Mouse (Mus musculus) adrenal gland, postnatal 36 days (tissue): ENCODE measurements around the gene Gm28041. TPM values are rescaled to one million over a fixed set of nuclear protein-coding genes. Genes with fewer than 3 reads are reported as not detected.

Source experiments
- total RNA-seq, 2 experiments: library from RNA; stranded (reverse); gene quantifications; 2 replicates each; pipeline ENCODE4 v1.2.3; 2021

Gm28041 gene
- total RNA-seq, 2 experiments from 2014 or later, result 2.4 to 3.0 TPM

Other genes starting within 250 kb of the Gm28041 start
- gene Rsl1, start 202.6 kb downstream of the Gm28041 start, total RNA-seq, result 1 to 10 TPM; 5.2 to 6.0 TPM
- 1 to 10 TPM; 1.4 to 2.9 TPM for gene Zfp455, start 181.2 kb downstream of the Gm28041 start, total RNA-seq
- 1 to 10 TPM; 2.9 to 3.9 TPM for gene Zfp458, start 97.3 kb downstream of the Gm28041 start, total RNA-seq
- 1 to 10 TPM; 2.4 to 3.7 TPM for gene Zfp457, start 69.2 kb downstream of the Gm28041 start, total RNA-seq
- 1 to 10 TPM; 4.1 to 4.6 TPM for gene Zfp595, start 43.2 kb downstream of the Gm28041 start, total RNA-seq
- gene Gm28044, start 15.2 kb downstream of the Gm28041 start, total RNA-seq, result 1 to 10 TPM; 1.3 to 2.5 TPM
- gene Zfp953, start 15.1 kb downstream of the Gm28041 start, total RNA-seq, result 1 to 10 TPM; 2.2 to 2.8 TPM
- 1 to 10 TPM; 1.3 to 1.7 TPM for gene Zfp456, start 77 bp upstream of the Gm28041 start, total RNA-seq
- gene Zfp429, start 24.1 kb upstream of the Gm28041 start, total RNA-seq, result 1 to 10 TPM; 4.5 to 4.8 TPM
- gene Zfp459, start 45.7 kb upstream of the Gm28041 start, total RNA-seq, result 1 to 10 TPM in 1 of 2 experiments, under 1 TPM in 1; 0.79 to 1.7 TPM
- gene Zfp874a, start 75.9 kb upstream of the Gm28041 start, total RNA-seq, result 10 to 100 TPM; 18.1 to 19.9 TPM
- gene Zfp874b, start 108.5 kb upstream of the Gm28041 start, total RNA-seq, result 10 to 100 TPM; 17.1 to 20.0 TPM
- gene Zfp58, start 124.8 kb upstream of the Gm28041 start, total RNA-seq, result 10 to 100 TPM in 1 of 2 experiments, 1 to 10 TPM in 1; 7.9 to 10.5 TPM
- gene Gm26965, start 150.4 kb upstream of the Gm28041 start, total RNA-seq, result not detected
- gene Zfp87, start 150.4 kb upstream of the Gm28041 start, total RNA-seq, result 10 to 100 TPM; 22.0 to 23.3 TPM
- 10 to 100 TPM in 1 of 2 experiments, 1 to 10 TPM in 1; 8.3 to 10.2 TPM for gene Zfp748, start 178.1 kb upstream of the Gm28041 start, total RNA-seq
- gene Zfp729b, start 234.0 kb upstream of the Gm28041 start, total RNA-seq, result 1 to 10 TPM; 7.5 to 7.7 TPM